Mouse (Mus musculus) brain, embryonic 14.5 days (tissue): Measurements from ENCODE around the gene Hist1h2af.
"Not testable (repeated sequence)": the region's sequence is repeated elsewhere in the genome, so short reads cannot be mapped to it uniquely, and the experiment has no call there.

ENCODE experiments used
- CTCF ChIP-seq: fragments of 200-500 bp; IDR thresholded peaks from 2 replicates; pipeline ENCODE4 v1.5.1; 2012; ENCODE audit warnings: inconsistent platforms, mild to moderate bottlenecking, moderate library complexity, borderline replicate concordance; ENCODE audit not compliant: insufficient read depth, insufficient read length; ENCODE audit errors: extremely low read depth
- POLR2A ChIP-seq: fragments of 200-500 bp; IDR thresholded peaks from 2 replicates; pipeline ENCODE4 v1.6.1; 2012; ENCODE audit warnings: mild to moderate bottlenecking, inconsistent platforms, borderline replicate concordance; ENCODE audit not compliant: poor library complexity, insufficient read depth, insufficient read length, severe bottlenecking; ENCODE audit errors: extremely low read depth

DNA sequence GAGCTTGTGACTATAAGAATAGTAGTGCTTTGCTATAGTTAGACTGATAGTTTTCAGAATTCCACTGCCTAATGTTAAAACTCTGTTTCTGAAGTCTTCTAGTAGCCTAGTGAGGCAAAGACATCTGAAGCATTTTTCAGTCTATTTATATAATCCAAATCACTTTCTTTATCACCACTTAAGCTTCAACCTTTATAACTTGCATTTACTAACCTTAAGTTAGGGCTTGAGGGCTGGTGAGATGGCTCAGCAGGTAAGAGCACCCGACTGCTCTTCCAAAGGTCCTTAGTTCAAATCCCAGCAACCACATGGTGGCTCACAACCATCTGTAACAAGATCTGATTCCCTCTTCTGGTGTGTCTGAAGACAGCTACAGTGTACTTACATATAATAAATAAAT is 6.1 kb downstream of the Hist1h2af start:
- TF ChIP-seq POLR2A, CTCF: not testable (repeated sequence)
